Mouse (Mus musculus) layer of hippocampus, postnatal 14 days (tissue): ENCODE data around the gene Ampd2. TPM values are rescaled to one million over a fixed set of nuclear protein-coding genes. Genes with fewer than 3 reads are reported as not detected.

ENCODE experiments used
- DNase-seq, 2 experiments: peaks; one replicate each; pipeline ENCODE4 v3.0.0; 2021 to 2022; ENCODE audit warnings: low spot score in 2 of 2, mixed read lengths in 1 of 2
- total RNA-seq, 2 experiments: library from RNA; stranded (reverse); gene quantifications; 2 replicates each; pipeline ENCODE4 v1.2.3; 2021

Ampd2 gene
- total RNA-seq, 2 experiments from 2014 or later, result 55.6 to 58.8 TPM

- DNase-seq, result no peak
Observed at GRCm38 (mm10) chr3:108096226-108096625, 9.8 kb upstream of the Ampd2 start.

GRCm38 (mm10) chr3:108094976-108095760, 8.7 kb upstream of the Ampd2 start:
- DNase-seq, result no peak

DNA sequence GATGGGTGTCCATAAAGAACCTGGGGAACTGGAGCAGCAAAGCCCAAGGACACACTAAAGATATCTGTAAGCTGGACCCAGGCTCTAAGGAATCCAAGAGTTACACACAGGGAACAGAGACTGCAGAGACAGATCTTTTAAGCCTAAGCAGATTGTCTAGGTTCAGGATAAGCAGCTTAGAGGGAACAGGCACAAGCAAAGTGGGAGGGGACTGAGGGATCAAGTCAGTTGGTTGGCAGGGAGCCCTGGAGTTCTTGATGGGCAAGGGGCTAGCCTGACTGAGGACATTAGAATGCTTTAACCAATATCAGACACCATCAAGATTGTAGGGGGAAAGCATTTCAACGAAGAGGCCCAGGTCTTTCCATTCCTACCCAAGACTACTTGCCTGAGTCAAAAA, 7.7 kb upstream of the Ampd2 start:
- no peak for DNase-seq

- no peak for DNase-seq
Observed at GRCm38 (mm10) chr3:108093306-108093705, 6.9 kb upstream of the Ampd2 start.

DNA sequence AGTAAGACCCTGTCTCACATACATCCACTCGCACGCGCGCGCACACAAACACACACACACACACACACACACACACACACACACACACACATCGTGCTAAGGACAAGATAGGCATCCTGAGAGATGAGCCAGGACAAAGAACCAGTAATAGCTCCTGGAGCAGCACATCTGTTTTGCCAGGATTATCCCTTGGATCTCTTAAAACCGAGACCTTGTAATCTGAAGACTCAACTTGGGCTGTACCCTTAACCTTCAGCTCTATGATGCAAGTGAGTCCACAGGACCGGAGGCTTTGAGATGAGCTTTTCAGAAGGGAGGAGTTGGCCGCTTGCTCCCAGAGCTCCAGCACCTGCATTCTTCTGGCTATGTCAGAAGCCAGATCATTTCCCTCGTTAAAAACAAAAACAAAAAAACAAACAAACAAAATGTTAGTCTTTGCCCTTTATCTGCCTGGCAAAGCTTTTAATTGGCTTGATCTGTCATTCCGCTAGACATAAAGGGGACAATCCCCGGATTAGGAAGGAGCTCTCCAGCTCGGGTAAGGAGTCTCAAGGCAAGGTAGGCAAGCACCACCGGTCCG, 6.2 kb upstream of the Ampd2 start, which contains the start of gene Gnat2:
Gene Gnat2 (plus strand): TSS at position 254 of the 580 bp plus-strand sequence.
- no peak for DNase-seq

DNA sequence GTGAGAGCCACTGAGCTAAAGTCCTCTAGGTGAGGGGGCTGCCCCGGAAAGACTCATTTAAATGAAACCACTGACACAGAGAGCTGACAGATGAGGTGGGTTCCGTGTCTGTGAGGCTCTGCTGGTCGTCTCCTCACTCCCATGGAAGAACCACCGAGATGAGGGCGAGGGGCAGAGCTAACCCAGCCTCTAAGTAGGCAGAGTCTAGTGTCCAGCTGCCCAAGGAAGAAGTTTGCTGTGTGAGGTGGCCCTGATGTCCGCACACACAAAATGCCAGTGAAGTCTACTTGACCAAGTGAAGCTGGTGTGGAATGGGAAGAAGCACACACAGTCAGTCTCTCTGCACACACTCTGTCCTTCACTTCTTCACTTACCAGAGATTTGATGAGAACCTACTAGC, 5.6 kb upstream of the Ampd2 start:
- no peak for DNase-seq

- DNase-seq, result no peak
Observed at GRCm38 (mm10) chr3:108090561-108090960, 4.1 kb upstream of the Ampd2 start.

GRCm38 (mm10) chr3:108089916-108090315, 3.5 kb upstream of the Ampd2 start:
- DNase-seq, result no peak

- no peak for DNase-seq
Observed at GRCm38 (mm10) chr3:108088842-108089380, 2.5 kb upstream of the Ampd2 start.

DNA sequence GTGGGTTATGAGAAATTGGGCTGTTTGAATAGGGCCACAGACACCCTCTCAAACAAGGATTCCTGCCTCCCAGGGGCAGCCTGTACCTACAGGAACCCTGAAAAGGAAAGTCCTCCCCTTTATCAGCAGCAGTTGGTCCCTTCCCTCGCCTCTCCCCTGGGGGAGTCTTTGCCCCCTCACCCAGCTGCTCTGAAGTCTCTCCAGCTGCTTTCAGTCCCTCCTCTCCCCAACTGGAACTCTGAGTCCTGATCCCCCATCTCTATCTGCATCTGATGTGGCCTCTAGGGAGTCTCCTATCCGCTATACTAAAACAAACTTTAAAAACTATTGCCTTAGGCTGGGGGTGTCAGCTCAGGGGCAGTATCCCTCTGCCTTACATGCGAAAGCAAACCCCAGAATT, 878 bp upstream of the Ampd2 start:
- no peak for DNase-seq

GRCm38 (mm10) chr3:108085721-108086469, 556 bp downstream of the Ampd2 start:
- DNase-seq, result peak; percentile 39 to 62

GRCm38 (mm10) chr3:108085281-108085720, 1.1 kb downstream of the Ampd2 start:
- DNase-seq, result peak; percentile 87 to 93

- DNase-seq, result no peak
Observed at GRCm38 (mm10) chr3:108084767-108085270, 1.6 kb downstream of the Ampd2 start.

DNA sequence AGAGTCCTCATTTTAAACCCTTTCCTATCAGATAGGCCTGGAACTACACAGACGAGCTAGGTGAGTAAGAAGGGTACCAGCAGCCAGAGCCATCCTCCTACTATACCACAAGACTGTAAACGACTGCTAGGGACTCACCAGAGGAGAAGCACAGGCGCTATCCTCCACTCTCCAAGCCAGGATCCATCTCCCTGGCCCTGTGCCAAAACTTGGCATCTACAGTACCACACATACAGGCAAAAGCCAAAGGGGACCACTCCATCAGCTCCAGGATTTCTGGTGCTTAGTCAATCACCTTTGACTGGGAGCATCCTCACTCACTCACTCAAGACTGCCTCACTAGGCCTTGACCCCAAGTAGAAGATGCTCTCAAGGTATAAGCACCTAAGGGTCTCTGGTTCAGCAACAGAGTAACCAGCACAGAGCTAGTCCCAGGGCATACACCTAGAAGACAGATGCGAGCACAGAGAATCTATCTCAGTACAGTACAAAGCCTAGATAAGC, 2.5 kb downstream of the Ampd2 start:
- no peak for DNase-seq

- DNase-seq, result no peak
Observed at GRCm38 (mm10) chr3:108083161-108083560, 3.3 kb downstream of the Ampd2 start.

DNA sequence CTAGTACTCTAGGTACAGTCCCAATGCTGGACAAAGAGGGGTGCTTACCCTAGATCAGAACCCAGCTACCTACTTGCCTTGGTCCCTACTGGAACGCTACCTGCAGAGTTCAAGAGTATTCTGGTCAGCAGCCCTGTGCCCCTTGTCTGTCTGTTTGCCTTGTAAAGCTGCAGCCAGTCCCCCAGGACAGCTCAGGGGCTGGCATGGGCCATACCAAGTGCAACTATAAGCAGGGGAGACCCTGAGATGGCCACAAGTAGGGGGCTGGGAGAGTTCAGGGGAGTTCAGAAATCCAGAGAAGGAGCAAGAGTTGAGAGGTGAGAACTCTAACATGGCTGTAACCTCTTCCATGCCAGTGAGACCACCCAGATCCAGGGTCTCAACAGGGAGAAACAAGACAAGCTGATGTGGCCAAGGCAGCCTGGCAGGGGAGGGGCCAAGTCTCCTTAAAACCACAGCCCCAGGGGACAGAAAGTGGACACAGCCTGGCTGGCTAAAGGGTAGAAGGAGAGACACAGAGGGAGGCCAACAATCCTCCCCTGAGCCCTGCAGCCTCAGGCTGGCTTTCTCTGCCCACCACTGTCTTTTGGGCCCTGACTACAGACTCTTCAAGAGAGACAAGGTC, 4.1 kb downstream of the Ampd2 start:
- DNase-seq, result no peak

- DNase-seq, result no peak
Observed at GRCm38 (mm10) chr3:108081681-108082080, 4.8 kb downstream of the Ampd2 start.

GRCm38 (mm10) chr3:108076836-108077235, 9.6 kb downstream of the Ampd2 start:
- no peak for DNase-seq

- no peak for DNase-seq
Observed at GRCm38 (mm10) chr3:108072983-108073569, 13.4 kb downstream of the Ampd2 start.
